Mouse (Mus musculus) spleen, postnatal 10 days (tissue): ENCODE measurements around the gene Pacsin1.
"Not testable (repeated sequence)": the region's sequence is repeated elsewhere in the genome, so short reads cannot be mapped to it uniquely, and the experiment has no call there.

Experiments used
- DNase-seq, 2 experiments: peaks; one replicate each; pipeline ENCODE4 v3.0.0; 2021 to 2022; ENCODE audit warnings: low spot score in 2 of 2

The Pacsin1 gene

DNA sequence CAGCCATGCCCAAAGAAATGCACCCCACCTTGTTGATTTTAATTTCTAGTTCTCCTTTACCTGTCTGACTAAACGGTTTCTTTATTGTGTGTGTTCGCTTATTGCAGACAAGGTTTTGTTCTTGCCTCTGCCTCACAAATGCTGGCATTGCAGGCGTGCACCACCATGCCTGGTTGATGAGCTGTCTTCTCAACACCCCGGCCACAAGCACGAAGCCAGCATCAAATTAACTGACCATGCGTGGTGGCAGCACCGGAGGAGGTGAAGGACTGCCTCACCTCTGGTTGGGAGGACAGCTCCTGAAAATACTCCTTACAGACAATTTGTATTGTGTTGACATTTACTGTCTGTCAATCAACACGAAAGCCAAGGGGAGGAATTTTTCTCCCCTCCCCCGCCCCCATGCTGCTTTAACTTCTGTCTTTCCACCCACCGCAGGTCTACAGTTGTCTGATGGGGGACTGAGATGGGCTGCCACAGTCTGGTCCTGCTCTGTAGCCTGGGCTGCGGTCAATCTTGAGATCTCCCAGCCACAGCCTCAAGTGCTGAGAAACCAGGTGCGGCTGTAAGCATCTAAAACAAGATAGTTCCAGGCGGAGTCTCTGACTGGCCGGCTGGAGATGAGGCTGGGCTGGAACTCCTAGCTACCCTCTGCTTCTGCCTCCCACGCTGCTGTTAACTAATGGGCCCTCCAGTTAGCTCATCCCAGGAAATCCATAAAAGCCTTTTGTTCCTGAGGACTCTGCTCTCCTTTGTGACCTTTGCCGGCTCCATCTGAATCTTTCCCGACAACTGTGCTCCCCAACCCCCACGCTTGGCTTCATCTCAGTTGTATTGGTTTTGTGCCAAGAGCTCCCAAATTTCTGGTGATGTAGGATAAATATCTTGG lies 18.9 kb upstream of the Pacsin1 start, which contains the start of gene Rps10:
Gene Rps10, minus strand, starts transcription at position 538 of the 889 bp plus-strand sequence.
- DNase-seq: no peak

DNA sequence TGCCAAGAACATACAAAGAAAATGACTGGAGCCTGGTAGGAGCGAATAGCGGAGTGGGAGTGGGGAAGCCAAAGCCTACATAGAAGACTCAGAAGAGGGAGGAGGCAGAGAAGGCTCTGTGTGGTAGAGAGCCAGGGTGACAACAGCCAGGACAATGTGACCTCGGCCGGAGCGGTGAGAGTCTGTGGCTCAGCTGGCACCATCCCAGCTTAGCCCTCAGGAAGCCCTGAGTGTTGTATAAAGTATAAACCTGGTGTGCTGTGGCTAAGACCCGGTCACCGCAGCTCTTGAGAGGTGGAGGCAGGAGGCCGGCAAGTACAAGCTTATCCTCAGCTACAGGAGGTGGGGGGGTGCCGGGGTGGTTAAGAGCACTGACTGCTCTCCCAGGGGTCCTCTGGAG lies 18.0 kb upstream of the Pacsin1 start:
- DNase-seq: no peak

DNA sequence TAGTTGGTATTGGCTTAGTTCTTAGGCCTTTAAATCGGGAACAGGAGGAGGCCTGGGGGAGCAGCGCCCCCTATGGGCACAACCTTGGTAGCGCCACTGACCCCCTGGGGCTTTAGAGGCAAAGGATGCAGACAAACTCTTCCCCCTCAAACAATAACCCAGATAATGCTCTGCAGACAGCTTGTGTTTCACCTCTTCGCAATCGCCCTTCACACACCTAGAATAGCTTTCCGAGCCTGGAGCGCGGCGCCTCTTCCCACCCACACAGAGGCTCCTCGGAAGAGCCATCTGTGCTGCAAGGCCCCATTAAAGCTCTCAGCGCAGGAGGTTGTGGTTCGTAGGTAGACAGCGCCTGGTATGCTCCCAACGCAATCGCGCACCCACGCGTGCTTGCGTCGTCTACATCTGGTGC lies 16.4 kb upstream of the Pacsin1 start:
- peak; percentile 33 to 51 for DNase-seq

DNA sequence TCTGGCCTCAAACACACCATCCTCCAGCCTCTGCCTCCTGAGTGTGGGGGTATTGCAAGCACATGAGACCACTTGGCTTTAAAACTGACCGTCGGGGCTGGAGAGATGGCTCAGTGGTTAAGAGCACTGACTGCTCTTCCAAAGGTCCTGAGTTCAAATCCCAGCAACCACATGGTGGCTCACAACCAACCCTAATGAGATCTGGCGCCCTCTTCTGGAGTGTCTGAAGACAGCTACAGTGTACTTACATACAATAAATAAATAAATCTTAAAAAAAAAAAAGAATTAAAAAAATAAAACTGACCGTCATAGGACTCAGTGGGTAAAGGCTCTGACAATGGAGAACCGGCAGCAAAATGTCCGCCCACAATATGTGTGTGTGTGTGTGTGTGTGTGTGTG lies 15.5 kb upstream of the Pacsin1 start:
- DNase-seq: not testable (repeated sequence)

DNA sequence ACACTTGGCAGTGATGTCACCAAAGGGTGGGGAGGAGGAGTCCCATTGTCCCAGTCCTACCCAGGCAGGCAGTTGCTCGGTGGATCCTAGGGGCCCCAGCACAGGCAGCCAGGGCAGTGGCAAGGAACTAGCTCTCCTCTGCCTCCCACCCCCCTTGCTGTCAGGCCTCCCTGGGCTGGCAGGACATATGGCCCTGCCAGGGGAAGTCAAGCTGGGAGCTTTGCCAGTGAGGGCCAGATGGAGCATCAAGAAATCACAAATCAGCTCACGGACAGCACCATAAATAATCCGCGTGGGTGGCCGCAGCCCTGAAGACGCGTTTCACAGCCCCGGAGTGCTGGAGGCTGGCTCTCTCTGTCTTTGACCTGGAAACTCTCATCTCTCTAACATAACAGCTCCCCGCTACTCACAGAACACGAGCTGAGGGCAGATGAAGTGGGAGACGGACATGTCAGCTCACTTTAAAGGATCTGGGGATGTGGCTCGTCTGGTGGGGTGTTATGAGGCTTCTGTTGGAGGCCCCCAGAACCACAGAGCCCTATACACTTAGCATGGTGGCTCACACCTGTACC lies 12.7 kb upstream of the Pacsin1 start:
- DNase-seq: no peak

DNA sequence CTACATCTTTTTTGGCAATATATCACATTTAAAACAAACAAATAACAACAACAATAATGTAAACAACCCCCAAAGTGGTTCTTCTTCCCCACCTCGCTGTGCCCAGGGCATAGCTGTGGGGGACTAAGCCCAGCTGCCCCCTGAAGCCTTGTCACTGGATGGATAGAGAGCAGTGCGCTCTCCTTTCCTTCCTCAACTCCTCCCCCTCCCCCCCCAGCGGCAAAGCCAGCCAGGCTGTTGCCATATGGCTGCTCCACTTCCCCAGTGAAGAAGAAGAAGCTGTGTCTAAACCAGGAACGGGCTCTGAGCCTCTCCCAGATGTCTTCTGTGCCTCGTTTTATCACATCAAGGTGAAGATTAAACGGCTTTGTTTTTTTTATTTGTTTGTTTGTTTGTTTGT lies 12.2 kb upstream of the Pacsin1 start:
- DNase-seq: no peak

DNA sequence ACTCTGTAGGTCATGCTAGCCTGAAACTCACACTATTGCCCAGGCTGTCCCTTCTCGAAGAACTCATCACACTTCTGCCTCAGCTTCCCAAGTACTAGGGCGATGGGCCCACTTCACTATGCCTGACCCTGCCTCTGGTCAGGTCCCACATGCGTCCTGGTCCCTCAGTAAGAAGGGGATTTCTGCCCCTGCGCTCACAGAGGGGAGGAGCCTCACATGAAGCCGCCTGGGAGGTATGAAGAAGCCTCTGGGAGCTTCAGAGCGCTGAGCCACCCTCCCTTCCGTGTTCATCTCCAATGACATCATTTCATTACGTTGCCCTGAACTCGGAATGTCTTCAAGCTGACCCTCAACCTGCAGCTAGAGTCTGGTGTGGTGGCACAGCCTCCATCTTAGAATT lies 11.6 kb upstream of the Pacsin1 start:
- no peak for DNase-seq

DNA sequence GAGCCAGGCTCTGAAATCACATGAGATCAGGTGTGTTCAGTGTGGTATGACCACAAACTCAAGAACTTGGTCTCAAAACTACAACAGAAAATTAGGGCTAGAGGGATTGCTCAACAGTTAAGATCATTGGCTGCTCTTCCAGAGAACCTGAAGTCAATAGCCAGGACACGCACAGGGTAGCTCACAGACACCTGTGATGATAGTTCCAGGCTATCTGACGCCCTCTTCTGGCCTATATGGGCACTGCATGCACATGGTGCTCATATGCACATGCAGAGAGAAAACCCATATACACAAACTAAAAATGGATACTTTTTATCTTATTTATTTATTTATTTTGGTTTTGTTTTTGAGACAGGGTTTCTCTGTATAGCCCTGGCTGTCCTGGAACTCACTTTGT lies 10.7 kb upstream of the Pacsin1 start:
- DNase-seq: no peak

DNA sequence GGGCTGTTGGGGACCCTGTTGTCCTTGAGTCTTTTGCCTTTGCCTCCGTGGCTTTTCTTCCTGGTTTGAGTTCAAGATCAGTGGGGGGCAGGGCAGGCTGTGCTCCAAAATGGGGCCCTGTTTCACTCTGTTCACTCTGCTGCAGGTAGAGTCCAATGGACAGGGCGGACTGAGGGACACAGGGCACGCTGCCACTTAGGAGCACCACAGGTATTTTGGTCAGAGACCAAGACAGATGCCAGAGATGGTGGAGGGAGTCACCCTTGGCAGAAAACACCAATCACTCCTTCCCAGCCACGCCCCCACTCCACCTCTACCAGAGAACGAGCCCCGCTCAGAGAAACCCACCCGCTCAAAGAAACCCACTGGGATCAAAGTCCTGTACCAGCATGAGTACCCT lies 9.5 kb upstream of the Pacsin1 start:
- no peak for DNase-seq

DNA sequence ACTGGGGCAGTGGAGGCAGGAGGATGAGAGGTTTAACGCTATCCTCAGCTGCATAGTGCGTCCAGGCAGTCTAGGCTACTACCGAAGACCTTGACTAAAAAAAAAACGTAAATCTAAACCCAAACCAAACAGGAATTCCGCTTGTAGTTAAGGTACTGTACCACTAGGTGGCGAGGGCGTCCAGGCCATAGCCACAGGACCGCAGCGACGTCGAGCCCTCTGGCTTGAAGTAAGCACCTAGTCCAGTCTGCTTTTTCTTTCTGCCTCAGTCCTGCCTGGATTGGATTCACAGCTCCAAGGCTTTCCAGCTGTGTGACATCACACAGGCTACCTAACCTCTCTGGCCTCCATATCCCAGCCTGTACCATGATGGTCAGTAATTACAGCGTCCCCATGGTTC lies 5.1 kb upstream of the Pacsin1 start:
- peak; percentile 47 to 79 for DNase-seq

DNA sequence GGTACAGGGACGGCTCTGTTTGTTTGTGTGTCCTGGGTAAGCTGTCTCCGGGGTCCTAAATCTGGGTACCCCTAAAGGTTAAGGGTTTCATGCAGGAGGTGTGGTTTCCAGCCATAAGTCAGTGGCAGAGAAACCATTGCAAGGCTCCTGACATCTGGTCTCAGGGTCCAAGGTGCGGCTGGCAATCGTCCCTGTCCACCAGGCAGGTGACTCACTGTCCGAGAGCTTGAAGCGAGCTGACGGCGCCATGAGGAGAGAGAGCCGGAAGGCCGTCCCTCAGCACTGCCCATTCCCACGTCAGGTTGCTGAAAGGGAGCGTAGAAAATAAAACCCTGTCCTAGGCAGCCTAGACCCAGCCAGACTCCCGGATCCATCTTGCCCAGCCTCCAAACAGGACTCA lies 4.7 kb upstream of the Pacsin1 start:
- DNase-seq: no peak

DNA sequence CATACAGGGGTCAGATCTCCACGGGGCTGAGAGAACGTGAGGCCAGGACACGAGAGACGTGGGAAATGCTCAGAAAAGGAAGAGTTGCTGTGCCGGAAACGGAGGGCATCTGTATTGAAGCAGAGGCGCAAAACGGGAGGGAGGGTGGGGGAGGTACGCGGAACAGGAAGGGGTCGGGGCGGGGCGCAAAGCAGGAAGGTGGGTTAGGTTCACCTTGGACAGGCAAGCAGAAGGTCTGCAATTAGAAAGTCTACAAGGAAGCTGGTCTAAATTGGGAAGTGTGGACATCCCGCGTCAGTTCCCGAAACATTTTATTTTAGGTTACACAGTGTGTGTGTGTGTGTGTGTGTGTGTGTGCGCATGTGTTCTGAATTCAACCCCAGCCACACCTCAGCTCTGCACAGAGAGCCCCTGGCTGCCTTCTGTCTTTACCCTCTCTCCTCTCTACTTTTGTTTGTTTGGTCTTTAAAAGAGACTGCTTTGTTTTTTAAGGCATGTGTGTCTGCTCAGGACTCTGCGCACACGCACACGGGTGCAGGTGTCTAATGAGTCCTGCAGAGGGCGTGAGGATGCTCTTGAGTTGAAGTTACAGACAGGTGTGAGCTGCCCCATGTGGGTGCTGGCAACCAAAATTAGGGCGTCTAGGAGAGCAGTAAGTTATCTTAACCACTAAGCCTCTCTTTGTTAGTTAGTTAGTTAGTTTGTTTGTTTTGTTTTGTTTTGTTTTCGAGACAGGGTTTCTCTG lies 3.1 kb upstream of the Pacsin1 start:
- DNase-seq: no peak

DNA sequence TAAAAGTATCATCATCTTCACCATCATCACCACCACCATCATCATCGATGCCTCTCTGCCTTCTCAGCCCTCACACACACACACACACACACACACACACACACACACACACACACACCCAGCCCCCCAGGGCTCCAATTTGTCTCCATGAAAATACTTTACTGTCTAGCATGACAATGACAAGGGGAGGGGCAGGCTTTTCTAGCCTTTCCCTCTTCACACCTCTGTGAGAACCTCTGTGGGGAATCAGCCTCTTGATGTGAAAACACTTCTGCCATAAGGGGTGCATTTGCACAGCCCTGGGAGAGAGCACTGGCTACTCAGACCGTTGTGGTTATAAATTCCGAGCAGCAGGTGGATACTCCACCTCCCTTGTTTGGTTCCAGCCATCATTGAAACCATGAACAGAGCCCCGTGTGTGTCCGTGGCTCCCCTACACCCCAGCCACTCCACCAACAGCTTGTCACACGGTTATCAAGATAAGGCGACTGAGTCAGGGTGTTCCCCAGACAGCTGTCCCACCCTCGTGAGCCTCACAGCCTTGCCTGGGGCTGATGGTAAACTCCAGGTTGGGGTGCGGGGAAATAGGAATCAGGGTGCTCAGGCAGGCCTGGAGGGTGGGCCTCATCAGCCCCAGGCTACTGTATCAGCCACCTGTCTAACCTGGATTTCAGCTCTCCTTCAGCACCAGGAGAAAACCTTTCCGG lies 1.9 kb upstream of the Pacsin1 start:
- no peak for DNase-seq

DNA sequence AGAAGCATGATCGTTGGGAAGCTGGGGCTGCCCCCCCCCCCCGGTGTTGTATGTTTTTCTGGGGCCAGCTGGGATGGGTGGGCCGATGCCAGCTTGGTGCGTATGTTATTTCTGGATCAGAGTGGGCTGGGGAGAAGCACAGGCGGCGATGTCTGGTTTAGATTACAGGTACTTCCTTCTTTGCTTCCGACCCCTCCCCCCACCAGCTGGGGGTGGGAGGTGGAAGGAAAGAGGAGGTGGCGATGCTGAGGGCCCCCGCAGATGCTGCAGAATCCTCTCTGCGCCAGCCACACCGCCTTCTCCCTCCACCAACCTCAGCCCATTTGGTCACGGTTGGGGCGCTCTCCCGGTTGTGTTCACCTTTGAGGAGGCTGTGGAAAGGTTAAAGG lies 696 bp downstream of the Pacsin1 start:
- DNase-seq: peak in 1 of 2 experiments; percentile 58

DNA sequence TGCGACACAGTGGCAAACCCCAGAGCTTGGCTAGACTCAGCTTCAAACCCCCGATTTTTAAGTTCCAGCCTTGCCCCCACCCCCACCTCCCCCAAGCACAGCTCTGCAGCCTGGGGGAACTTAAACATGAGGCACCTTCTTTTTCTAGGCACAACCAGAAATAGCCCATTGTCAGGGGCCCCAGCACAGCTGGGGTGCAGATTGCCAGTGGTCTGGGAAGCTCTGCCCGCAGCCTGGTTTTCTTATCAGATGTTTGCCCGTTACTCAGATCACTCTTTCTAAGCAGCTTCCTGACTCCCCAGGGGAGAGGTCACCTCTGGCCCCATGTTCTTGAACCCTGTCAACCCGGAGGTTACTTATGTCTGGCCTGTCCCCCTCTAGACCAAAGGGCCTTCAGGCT lies 1.1 kb downstream of the Pacsin1 start:
- no peak for DNase-seq

DNA sequence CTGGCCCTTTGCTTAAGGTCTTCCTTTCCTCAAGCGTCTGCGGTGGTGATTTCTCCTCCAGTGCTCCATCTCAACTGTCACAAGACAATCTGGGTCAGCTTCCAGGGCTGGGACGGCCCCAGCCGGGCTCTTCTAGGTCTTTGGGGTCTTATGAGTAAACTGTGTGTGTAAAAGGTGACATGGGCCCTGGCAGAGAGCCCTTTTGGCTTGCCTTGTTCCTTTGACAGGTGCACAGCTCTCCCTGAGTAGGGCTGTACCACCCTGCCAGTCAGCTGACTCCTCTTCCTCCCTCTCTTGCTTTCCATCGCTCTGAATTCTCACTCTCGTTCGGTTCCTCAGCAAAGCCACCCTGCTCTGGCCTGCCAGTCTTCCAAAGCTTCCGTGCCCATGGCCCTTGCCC lies 1.8 kb downstream of the Pacsin1 start:
- DNase-seq: no peak

DNA sequence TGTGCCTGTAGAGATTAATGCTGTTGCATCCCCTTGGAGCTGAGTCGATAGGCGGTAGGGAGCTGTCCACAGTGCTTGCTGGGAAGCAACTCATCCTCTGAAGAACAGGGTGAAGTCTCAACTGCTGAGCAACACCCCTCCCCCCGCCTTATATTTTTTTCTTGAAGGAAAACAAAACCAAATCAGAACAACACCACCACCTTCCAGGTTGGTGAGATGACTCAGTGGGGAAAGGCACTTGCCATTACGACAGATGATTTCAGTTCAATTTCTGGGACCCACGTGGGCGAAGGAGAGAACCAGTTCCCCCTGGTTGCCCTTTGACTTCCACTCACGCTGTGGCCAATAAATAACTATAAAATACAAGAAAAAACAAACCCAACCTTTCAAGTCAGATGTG lies 3.5 kb downstream of the Pacsin1 start:
- DNase-seq: no peak

DNA sequence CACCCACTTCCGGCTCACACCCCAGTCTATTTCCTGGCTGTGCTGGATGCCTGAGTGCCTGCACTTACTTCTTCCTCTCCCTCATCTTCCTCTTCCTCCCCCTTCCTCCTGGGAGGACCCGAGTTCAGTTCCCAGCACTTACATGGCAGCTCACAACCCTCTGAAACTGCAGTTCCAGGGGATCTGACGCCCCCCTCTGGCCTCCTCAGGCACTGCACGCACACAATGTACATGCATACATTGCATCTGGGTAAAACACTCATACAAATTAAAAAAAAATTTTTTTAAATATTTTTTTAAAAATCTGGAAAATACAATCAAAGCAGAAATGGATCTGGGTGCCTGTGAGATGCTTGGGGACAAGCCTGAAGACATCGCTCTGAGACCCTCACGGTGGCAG lies 16.4 kb downstream of the Pacsin1 start:
- DNase-seq: no peak

DNA sequence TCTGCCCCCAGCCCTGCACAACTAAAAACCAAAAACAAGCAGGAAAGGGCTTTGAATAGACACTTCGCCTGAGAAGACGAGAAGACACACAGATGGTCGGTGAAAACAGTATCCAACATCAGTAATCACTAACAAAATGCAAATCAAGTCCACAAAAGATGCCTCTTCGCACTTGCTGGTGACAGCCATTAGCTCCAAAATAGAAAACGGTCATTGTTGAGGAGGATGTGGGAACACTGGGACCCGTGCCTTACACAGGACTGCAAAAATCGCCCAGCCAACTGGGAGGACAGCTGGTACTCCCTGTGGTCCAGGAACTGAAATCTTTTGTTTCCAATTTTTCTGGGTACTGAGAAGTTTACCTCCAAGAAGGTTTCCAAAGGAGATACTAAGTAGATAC lies 18.6 kb downstream of the Pacsin1 start:
- DNase-seq: no peak

DNA sequence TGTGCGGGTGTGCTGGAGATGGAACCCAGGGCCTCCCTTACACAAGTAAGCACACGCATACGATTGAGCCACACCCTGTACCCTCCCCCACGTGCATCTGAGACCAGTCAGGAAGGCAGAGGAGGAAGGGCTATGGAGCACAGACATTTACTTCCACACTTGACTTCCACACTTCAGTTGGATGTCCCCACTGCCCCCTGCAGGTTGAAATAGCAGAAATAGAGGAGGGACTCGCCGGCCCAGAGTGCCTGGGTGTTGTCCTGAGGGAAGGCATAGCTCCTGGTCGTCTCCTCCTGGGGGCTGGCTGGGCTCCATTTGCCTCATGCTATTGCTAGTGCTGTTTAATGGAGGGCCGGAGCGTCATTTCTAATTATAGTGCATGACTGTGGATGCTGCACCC lies 20.1 kb downstream of the Pacsin1 start:
- DNase-seq: no peak

DNA sequence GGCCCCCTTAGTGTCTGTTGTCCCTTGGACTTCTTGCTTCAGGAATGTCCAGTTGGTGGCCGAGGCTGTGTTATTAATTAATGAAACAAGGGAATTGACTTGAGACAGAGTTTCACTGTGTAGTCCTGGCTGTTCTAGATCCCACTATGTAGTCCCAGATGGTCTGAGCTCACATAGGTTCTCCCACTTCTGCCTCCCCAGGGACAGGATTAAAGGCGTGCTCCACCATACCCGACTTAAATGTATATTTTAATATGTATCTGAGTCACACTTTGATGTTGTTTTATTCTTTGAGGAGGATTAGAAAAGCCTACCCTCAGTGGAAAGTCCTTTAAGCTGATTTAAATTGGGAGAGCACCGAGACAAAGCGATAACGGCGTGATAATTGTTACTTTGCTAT lies 21.0 kb downstream of the Pacsin1 start:
- no peak for DNase-seq

DNA sequence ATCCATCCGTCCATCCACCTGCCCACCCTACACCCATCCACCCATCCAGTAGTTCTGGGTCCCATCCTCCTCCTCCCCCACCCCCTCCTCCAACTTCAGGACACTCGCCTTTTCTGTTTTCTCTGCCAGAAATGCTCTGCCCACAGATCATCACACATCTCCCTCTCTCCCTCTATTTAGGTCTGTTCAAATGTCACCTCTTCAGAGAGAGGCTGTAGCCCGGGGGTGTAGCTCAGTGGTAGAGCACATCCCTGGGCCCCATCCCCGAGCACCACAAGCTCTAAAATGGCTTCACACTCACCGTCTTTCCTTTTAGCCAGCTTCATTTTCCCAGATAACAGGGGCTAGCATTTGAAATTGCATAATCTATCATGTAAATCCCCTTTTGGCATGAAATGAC lies 22.4 kb downstream of the Pacsin1 start:
- DNase-seq: no peak
